Mouse (Mus musculus) stomach, embryonic 14.5 days (tissue): Measurements from ENCODE around the gene Gm45213. TPM values are rescaled to one million over a fixed set of nuclear protein-coding genes. Genes with fewer than 3 reads are reported as not detected.

Experiments
- polyA plus RNA-seq: library from polyadenylated mRNA; unstranded; fragments of >200 nt; fragmentation: Nextera tagmentation; extraction: Ambion mirVana; gene quantifications from 2 replicates; pipeline ENCODE4 v1.2.1, GENCODE M21; 2014

Gm45213 gene
- polyA plus RNA-seq, 1 experiment from 2014 or later, result not detected

Other genes starting within 250 kb of the Gm45213 start
- 4.3 and 4.9 TPM in 2 replicates for gene Pcsk6, start 181.9 kb upstream of the Gm45213 start, polyA plus RNA-seq
- 166 and 170 TPM in 2 replicates for gene Snrpa1, start 15.4 kb downstream of the Gm45213 start, polyA plus RNA-seq
- gene Selenos, start 36.0 kb downstream of the Gm45213 start, polyA plus RNA-seq, result 92.1 and 101 TPM in 2 replicates
- 28.7 and 29.3 TPM in 2 replicates for gene Chsy1, start 65.9 kb downstream of the Gm45213 start, polyA plus RNA-seq